Mouse (Mus musculus) liver, embryonic 16.5 days (tissue): ENCODE data around the gene Magi2. TPM values are rescaled to one million over a fixed set of nuclear protein-coding genes. Genes with fewer than 3 reads are reported as not detected.

Experiments
- ATAC-seq: fragments of 200-750 bp; cut with Nextera tagmentation; 2 replicates; pipeline ENCODE4 v1.8.0; 2017; ENCODE audit warnings: low read depth, mild to moderate bottlenecking, moderate number of reproducible peaks, moderate library complexity
- H3K27ac ChIP-seq: fragments of 300-500 bp; sonication (generic); 2 replicates; pipeline ENCODE4 v1.5.1; 2014; ENCODE audit warnings: mild to moderate bottlenecking, low read length
- H3K27me3 ChIP-seq: fragments of 300-500 bp; sonication (generic); 2 replicates; pipeline ENCODE4 v1.6.1; 2014; ENCODE audit warnings: low read depth, low read length, mixed read lengths; ENCODE audit not compliant: control insufficient read depth, insufficient read depth
- H3K36me3 ChIP-seq: fragments of 300-500 bp; sonication (generic); 2 replicates; pipeline ENCODE4 v1.6.1; 2014; ENCODE audit warnings: mild to moderate bottlenecking; ENCODE audit not compliant: control insufficient read depth, insufficient read depth
- H3K4me1 ChIP-seq: fragments of 300-500 bp; sonication (generic); 2 replicates; pipeline ENCODE4 v1.6.1; 2014; ENCODE audit warnings: low read depth, low read length, mixed read lengths; ENCODE audit not compliant: control insufficient read depth
- H3K4me2 ChIP-seq: fragments of 300-500 bp; sonication (generic); 2 replicates; pipeline ENCODE4 v1.6.1; 2014; ENCODE audit warnings: low read depth, low read length, mixed read lengths
- H3K4me3 ChIP-seq: fragments of 300-500 bp; sonication (generic); 2 replicates; pipeline ENCODE4 v1.5.1; 2014; ENCODE audit warnings: low read depth, mild to moderate bottlenecking, low read length
- H3K9ac ChIP-seq: fragments of 300-500 bp; sonication (generic); 2 replicates; pipeline ENCODE4 v1.6.1; 2014; ENCODE audit warnings: low read depth, low read length
- H3K9me3 ChIP-seq: fragments of 300-500 bp; sonication (generic); replicated peaks from 2 replicates; pipeline ENCODE4 v1.6.1; 2016; ENCODE audit warnings: low read length; ENCODE audit not compliant: control insufficient read depth
- WGBS: fragments of 180-500 bp; shearing (Covaris S2); extraction: QIAGEN DNeasy Blood & Tissue Kit; methylation state at CpG from one replicate; pipeline ENCODE4 v1.1.7; 2014; ENCODE audit not compliant: insufficient replicate concordance; 5-methylcytosine and 5-hydroxymethylcytosine counted together
- polyA plus RNA-seq: library from polyadenylated mRNA; unstranded; fragments of >200 nt; fragmentation: Nextera tagmentation; extraction: Ambion mirVana; gene quantifications from 2 replicates; pipeline ENCODE4 v1.2.1, GENCODE M21; 2015

Gene Magi2
- polyA plus RNA-seq, 1 experiment from 2014 or later, result 0.34 TPM

DNA sequence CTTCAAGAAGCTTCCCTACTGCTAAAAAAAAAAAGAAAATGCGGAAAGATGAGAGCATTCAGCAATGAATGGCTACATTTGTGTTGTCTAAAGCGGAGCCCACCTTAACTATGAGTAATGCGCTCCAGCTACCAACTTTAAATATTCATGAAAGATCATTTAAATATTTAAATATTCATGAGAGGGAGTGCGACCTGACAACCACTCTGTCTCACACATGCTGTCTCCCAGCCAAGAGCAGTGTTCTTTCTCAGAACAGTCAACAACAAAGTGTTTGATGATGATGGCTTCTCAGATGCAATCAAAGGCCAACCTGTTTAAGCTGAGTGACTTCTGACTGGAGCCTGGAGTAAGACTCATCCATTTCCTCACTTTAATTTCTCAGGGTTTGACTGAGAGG is 1521.3 kb downstream of the Magi2 start:
- Histone ChIP-seq H3K36me3 (no peaks in the 10 kb centered on the region), H3K4me2 (no peak overlapping the region), H3K27me3 (no peaks in the 10 kb centered on the region), H3K4me1 (no peaks in the 10 kb centered on the region), H3K4me3 (no peak overlapping the region), H3K9ac (no peak overlapping the region), H3K9me3 (no peaks in the 10 kb centered on the region), H3K27ac (no peak overlapping the region)
- no peak for ATAC-seq
- 67% methylated on average over 4 of the region's 4 CpGs for WGBS

DNA sequence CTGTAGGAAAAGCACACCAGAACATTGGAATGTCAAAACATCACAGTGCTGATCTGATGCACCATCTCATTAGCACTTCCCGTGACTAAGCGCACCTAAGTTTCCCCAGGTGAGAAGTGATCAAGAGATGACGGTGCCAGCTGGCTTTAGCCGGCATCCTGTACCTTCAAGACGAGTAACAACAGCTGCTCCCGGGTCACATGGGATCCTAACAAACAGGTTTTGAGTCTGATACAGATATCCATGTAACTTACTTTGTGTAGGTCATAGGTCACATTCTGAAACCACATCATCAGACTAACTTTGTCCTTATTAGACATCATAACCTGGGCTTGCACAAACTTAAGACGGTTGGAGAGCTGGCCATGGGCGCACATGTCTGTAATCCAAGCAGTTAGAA is 1522.0 kb downstream of the Magi2 start:
- H3K4me2 ChIP-seq, result no peak overlapping the region
- H3K4me3 ChIP-seq, result no peak overlapping the region
- no peaks in the 10 kb centered on the region for H3K9me3 ChIP-seq
- no peak for ATAC-seq
- no peaks in the 10 kb centered on the region for H3K36me3 ChIP-seq
- H3K27me3 ChIP-seq, result no peaks in the 10 kb centered on the region
- no peak overlapping the region for H3K9ac ChIP-seq
- no peak overlapping the region for H3K27ac ChIP-seq
- 79% methylated on average over 8 of the region's 8 CpGs for WGBS
- no peaks in the 10 kb centered on the region for H3K4me1 ChIP-seq

DNA sequence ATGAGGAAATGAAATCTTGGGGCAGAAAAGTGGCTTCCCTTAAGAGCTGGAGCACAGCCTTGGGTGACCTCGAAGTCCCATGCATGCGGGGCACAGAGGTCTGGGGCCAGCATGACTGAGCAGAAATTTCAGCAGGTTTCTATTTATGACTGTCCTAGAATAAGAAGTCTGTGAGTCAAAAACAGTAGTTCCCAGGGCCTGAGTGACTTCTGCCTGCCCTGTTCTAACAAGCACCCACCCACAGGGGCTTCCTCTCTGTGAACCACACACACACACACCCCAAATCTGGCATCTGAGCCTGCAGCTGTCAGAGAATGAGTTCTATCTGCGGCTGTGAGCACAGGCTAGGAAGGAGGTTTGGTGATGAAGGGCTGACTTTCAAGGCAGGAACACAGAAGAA is 1522.7 kb downstream of the Magi2 start:
- no peaks in the 10 kb centered on the region for H3K9me3 ChIP-seq
- H3K4me1 ChIP-seq, result no peaks in the 10 kb centered on the region
- H3K27me3 ChIP-seq, result no peaks in the 10 kb centered on the region
- peak; percentile 37; the same call in 1 of the 2 replicates for ATAC-seq
- no peak overlapping the region for H3K4me2 ChIP-seq
- H3K4me3 ChIP-seq, result no peak overlapping the region
- WGBS, result 18% methylated on average over 3 of the region's 3 CpGs
- no peaks in the 10 kb centered on the region for H3K36me3 ChIP-seq
- H3K27ac ChIP-seq, result no peak overlapping the region
- H3K9ac ChIP-seq, result no peak overlapping the region

DNA sequence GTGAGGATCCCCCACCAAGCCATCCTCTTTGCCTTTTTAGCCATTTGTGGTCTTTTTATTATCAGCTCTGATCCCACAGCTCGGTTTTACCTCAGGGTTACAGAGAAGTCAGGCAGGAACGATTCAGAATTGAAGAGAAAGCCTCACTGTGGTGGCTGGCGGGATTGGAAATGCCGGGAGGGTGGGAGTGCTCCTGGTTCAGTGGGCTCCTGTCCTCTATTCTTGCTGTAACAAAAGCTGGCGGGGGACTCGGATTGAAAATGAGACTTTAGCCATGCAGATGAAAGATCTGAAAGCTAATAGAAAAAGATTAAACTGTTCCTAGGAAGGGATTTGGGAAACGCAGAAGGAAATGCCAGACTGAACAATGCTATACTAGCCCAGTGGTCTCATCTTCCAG is 1524.2 kb downstream of the Magi2 start:
- H3K27me3 ChIP-seq, result no peaks in the 10 kb centered on the region
- H3K9ac ChIP-seq, result no peak overlapping the region
- H3K9me3 ChIP-seq, result no peaks in the 10 kb centered on the region
- no peak overlapping the region for H3K4me3 ChIP-seq
- H3K4me2 ChIP-seq, result no peak overlapping the region
- 51% methylated on average over 7 of the region's 7 CpGs for WGBS
- no peak for ATAC-seq
- H3K4me1 ChIP-seq, result no peaks in the 10 kb centered on the region
- H3K27ac ChIP-seq, result no peak overlapping the region
- no peaks in the 10 kb centered on the region for H3K36me3 ChIP-seq

DNA sequence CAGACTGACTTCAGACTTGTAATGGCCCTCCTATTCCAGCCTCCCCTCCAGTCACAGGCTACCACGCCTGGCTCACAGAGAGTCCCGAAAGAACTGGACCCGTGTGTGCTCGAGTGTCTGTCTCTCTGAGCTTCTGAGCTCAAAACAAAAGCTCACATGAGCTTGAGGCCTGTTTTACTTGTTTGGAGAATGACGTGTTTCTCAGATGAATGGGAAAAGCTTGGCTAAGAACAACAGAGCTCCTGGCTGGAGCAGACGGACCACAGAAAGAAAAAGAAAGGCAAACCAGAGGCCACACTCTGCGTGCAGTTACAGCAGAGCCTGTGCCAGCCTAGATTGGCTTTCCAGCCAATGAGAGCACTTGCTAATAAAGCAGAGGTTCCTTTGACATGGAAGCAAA is 1524.9 kb downstream of the Magi2 start:
- Histone ChIP-seq H3K9me3 (no peaks in the 10 kb centered on the region), H3K4me2 (no peak overlapping the region), H3K4me1 (no peaks in the 10 kb centered on the region), H3K36me3 (no peaks in the 10 kb centered on the region), H3K9ac (no peak overlapping the region), H3K4me3 (no peak overlapping the region), H3K27ac (no peak overlapping the region), H3K27me3 (no peaks in the 10 kb centered on the region)
- ATAC-seq, result no peak
- 70% methylated on average over 7 of the region's 7 CpGs for WGBS

DNA sequence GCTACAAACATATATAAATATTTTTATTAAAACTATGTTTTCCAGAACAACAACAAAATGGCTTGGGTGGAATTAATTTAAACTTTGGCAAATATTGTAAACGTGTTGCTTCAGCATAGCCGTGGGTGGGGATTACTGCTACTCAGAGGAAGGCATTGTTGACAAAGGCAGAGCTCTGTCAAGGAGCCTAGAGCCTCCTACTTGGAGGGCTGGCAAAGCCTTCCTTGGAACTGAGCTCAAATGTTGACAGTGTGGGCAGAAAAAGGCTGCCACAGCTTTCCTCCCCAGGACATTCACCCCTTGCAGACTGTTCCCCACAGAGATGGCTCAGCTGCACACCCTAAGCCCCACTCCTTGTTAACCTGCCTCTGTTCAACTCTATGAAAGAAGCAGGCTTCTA is 1526.3 kb downstream of the Magi2 start:
- no peak overlapping the region for H3K27ac ChIP-seq
- H3K4me1 ChIP-seq, result no peaks in the 10 kb centered on the region
- H3K4me3 ChIP-seq, result no peak overlapping the region
- H3K4me2 ChIP-seq, result no peak overlapping the region
- no peaks in the 10 kb centered on the region for H3K27me3 ChIP-seq
- WGBS, result 54% methylated on average over 2 of the region's 2 CpGs
- H3K9me3 ChIP-seq, result no peaks in the 10 kb centered on the region
- ATAC-seq, result no peak
- no peak overlapping the region for H3K9ac ChIP-seq
- no peaks in the 10 kb centered on the region for H3K36me3 ChIP-seq

DNA sequence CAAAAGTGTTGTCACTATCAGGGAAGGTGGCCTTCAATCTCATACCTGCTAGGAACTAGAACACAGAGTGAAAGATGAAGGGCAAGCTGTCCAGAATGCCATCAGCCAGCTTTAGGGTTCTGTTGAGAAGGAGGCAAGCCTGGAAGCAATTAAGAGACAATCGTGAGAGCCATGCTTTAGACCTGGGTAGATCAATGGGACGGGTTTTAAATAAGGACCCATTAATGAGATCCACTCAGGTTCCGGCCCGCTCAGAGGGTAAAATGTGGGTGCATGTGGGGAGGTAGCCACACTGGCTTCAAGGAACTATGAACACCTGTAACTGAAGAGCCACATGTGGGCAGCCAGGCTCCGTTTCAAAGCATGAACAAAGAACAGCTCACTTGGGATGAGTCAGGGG is 1527.1 kb downstream of the Magi2 start:
- Histone ChIP-seq H3K9ac (no peak overlapping the region), H3K27ac (no peak overlapping the region), H3K9me3 (no peaks in the 10 kb centered on the region), H3K4me3 (no peak overlapping the region), H3K27me3 (no peaks in the 10 kb centered on the region), H3K36me3 (no peaks in the 10 kb centered on the region), H3K4me2 (no peak overlapping the region), H3K4me1 (no peaks in the 10 kb centered on the region)
- ATAC-seq, result no peak
- 63% methylated on average over 5 of the region's 5 CpGs for WGBS
